Mouse (Mus musculus): ENCODE results near the gene Rnf214. TPM values are rescaled to one million over a fixed set of nuclear protein-coding genes. Genes with fewer than 3 reads are reported as not detected.

Rnf214 gene
- total RNA-seq, 1 experiment from 2014 or later = 40.1 TPM

DNA sequence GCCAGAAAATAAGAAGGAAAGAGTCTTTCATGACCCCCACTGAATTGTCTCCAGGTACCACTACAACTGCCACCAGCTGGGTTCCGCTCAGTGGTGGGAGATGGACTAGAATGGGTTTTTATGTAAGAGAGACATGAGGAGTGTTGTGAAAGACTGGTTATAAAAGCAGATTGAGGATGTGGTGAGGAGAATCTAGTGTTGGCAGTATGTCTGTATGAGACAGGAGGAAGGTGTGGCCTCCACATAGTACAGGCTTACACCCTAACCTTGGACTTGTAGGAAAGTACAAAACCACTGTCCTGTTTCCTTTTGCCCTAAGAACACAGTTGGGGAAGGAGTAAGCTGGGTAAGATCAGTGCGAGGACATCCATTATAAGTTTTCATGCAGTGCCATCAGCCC lies 53.0 kb downstream of the Rnf214 start:
- peak; percentile 86 for ATAC-seq (replicated peaks; ENCODE audit: low read depth, poor library complexity, severe bottlenecking)

DNA sequence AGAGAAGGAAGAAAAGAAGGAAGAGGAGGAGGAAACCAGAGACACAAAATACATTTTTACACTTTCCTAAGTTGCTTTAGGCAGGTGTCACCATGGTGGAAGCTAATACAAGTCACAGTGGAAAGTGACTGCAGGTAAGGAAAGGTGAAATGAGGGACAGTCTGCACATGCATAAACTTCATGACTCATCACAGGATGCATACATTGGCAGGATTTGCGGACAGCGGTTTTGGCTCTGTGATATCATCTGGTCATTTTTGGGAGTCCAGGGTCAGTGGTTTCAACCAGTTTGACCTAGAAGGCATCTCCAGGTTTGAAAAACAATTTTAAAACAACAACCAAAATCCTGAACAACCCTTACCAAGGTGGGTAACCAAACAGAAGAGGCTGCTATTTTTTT lies 54.9 kb downstream of the Rnf214 start:
- no peak for ATAC-seq (replicated peaks; ENCODE audit: low read depth, poor library complexity, severe bottlenecking)

DNA sequence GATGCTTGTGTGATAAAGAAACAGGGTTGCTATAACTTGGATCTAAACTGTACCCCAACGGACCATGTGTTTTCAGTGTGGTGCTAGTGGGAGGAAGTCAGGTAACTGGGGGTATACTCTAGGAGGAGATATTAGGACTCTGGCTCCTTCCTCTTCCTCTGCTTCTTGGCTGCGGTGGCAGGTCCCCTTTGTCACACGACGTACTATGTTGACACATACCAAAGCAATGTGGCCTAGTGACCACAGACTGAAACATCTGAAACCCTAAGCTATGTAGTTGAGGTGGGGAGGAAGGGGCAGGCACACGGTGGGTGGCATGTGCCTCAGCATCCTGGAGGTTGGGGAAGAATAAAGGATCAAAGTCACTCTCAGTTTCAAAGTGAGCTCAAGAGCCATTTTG lies 55.4 kb downstream of the Rnf214 start:
- ATAC-seq (replicated peaks; ENCODE audit: low read depth, poor library complexity, severe bottlenecking) = peak; percentile 45

DNA sequence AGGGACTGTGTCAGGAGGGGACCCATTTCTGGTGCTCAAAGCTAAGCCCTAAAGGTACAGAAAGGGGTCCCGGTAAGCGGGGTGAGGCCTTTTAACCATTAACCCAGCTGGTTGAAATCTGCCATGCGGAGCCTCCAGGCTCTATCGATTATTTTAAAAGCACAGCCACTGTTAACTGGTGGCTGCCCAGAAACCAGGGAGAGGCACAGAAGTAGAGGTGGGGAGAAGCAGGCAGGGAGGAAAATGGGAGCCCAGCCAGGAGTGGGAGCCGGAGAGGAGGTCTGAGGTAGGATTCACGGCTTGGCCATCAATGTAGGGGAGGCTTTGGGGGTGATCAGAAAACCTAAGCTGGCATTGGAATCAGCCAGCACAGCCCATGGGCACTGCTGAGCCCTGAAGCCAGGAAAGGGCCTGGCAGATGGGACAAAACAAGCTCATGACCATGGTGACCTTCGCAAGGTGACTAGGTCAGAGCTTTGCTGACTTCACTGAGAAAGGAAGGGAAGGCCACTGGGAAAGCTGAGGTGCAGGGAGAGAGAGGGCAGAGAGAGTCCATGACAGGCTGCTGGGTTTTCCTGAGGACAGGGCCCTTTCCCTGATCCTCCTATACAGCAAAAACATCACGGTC lies 56.1 kb downstream of the Rnf214 start:
- ATAC-seq (replicated peaks; ENCODE audit: low read depth, poor library complexity, severe bottlenecking) = no peak

DNA sequence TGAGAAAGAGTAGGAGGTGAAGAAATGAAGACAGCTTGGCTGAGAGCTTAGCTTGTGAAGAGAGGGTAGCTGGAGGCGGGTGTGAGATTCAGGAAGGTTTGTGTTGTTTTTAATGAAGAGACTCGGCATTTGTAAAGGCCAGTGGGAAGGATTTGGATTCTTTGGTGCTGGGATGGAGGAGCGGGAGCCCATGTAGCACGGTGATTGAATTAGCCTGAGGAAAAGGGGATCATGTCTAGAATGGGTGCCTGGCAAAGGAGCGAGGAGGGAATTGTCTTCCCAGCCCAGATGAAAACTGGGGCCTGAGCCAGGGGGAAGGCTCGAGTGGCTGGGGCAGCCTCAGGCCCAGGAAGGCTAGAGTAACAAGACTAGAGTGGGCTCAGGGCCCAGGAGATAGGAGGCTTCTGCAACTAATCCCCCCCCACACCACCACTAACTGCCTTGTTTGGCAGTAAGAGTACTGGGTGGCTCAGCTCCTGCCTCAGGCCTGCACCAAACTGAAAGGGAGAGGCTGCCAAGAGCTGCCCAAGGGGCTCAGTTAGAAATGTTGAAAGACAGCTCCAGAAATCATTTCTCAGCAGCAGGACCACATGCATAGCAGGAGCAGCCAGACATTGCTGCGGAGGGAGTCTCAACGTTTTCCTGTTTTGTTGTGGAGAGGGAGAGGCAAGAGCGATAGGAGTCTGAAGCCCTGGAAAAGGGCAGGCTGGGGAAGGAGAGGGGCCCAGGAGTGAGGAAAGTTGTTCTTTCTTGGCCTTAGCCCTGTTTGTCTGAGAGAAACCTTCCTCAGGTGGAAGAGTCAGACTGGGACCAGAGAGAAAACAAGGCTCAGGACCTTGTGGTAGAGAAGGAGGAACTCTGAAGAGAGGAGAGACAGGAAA lies 56.9 kb downstream of the Rnf214 start:
- ATAC-seq (replicated peaks; ENCODE audit: low read depth, poor library complexity, severe bottlenecking) = no peak

DNA sequence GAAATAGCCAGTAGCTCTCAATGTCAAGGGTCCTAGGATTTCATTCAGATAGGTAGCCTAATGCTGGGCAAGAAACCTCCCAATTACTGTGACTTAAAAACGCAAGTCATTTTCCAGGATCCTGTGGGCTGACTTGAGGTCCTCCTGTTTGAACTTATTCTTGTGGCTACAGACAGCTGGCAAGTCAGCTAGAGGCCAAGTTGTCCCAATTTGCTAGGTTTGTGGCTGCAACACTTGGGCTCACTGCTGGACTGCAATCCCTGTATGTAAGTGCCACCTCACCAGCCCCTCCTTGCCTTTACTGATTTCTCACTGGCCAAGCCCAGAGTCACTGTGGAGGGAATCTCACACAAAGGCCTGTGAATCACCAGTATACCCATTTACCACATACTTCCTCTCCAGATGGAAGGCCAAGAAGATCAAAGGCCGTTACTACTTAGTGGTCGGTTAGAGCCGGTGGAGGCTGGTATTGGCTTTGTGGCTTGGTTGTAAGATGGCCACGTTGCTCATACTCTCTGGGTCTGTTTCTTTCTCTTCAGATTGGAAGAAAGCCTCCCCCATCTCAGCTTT lies 59.7 kb downstream of the Rnf214 start:
- ATAC-seq (replicated peaks; ENCODE audit: low read depth, poor library complexity, severe bottlenecking) = peak; percentile 72

DNA sequence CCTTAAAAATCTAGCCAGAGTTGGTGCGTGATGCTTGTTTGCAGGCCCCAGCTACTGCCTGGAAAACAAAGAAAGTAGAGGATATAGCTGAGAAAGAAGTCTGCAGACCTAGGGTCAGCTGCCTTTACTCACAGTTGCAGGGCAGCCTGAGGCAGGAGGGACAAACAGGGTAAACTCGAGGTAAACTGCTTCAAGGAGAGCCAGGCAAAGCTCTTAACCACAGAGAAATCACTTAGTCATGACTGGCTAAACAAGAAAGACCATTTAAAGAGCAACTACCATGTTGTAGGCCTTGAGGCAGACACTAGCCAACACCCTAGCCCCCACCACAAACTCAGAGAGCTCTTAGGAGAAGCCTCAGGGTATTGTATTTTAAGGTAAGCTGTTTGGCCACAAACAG lies 60.5 kb downstream of the Rnf214 start:
- peak; percentile 30; the same call in 1 of the 2 replicates for ATAC-seq (replicated peaks; ENCODE audit: low read depth, poor library complexity, severe bottlenecking)

DNA sequence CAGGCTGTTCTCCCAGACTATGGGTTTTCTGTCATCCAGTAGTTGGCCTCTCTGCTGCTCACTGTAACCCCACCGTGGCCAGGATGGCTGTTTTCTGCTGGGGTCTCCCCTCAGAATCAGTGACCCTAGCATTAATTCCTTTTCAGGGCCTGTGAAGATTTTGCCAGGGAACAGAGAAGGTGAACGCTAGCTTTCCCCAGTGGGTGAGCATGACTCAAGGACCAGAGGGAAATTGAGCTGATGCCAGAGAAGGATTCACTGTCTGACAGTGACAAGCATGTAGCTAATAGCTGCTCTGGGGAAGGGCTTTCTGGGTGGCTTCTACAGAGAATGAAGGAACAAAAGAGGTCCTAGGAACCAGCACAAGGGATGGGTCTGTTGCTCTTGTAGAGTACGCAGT lies 61.2 kb downstream of the Rnf214 start:
- ATAC-seq (replicated peaks; ENCODE audit: low read depth, poor library complexity, severe bottlenecking) = no peak

DNA sequence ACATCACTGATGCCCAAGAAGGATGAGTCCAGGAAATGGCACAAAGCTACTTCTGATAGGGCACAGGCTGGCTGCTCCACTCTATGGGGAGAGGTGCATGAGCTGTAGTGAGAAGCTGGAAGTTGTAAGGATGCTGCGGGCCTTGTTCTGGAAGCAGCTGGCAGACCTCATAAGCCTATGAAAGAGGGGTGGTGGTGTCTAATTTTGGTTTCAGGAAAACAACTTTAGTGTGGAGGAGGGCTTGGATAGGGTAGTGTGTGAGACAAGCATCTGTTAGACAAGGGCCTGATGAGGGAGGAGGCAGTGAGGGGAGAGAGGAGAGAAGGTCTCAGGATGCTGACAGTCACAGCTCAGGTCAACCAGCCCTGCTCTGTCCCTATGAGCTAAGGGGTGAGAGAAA lies 62.9 kb downstream of the Rnf214 start:
- no peak for ATAC-seq (replicated peaks; ENCODE audit: low read depth, poor library complexity, severe bottlenecking)

DNA sequence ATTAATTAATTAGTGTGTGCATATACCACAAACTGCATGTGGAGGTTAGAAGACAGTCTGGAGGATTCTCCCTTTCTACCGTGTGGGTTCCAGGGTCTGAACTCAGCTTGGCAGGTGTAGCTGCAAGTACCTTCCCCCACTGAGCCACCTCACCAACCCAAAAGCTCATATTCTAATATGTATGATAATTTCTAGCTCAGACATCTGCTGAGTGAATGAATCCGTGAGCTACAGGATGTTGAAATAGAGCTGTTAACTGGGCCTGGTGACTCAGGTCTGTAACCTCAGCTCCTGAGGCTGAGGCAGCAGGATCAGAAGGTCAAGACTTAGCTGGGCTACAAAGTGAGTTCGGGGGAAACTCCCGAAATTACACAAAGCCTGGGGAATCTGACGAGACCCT lies 63.7 kb downstream of the Rnf214 start:
- no peak for ATAC-seq (replicated peaks; ENCODE audit: low read depth, poor library complexity, severe bottlenecking)

DNA sequence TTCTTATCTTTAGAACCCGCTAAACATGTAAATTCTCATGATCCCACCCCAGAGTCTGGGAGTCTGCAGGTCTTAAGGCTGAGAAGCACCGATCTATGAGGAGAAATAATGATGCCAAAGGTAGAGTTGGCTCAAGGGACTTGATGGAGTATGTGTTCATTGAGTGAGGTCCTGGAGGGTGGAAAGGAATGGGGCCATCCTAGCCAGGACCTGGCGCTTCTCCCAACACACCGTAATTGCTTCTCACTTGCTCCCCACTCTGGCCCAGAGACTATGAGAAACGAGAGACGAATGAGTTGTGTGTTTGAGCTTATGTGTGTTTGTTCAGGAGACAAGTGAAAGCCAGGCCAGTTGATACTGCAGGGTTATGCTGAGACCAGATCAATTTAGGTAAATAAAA lies 65.3 kb downstream of the Rnf214 start:
- ATAC-seq (replicated peaks; ENCODE audit: low read depth, poor library complexity, severe bottlenecking) = no peak

DNA sequence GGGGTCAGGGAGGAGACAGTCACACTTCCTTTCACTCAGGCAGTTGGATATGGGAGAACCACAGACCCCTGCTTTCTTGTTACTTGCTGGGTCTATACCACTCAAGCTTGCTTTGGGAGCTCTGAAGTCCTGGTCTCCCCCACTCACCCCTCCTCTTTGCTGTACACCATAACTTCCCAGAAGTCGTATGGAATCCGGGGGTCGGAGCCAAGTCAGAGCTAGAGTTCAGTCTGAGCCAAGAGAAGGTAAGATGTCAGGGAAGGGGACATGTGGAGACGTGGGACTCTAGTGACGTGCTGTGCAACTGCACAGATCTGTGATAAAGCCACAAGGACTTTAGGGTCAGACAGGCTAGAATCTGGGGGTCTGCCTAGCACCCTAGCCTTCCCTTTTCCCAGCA lies 66.4 kb downstream of the Rnf214 start:
- no peak for ATAC-seq (replicated peaks; ENCODE audit: low read depth, poor library complexity, severe bottlenecking)

DNA sequence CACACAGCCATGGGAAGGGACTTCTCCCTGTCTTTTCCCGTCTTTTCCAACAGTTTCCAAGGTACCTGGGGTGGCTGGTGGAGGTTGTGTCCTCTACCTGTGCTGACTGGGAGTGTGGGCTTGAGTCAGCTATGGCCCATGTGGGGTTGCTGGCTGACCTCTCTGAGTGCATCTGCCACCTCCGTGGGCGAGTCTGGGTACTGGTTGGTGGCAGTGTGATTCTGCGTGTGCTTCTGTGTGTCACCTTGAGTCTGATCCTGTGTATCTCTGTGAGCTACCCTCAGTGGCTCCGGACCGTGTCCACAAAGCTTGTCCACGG lies 66.8 kb downstream of the Rnf214 start:
- ATAC-seq (replicated peaks; ENCODE audit: low read depth, poor library complexity, severe bottlenecking) = no peak

DNA sequence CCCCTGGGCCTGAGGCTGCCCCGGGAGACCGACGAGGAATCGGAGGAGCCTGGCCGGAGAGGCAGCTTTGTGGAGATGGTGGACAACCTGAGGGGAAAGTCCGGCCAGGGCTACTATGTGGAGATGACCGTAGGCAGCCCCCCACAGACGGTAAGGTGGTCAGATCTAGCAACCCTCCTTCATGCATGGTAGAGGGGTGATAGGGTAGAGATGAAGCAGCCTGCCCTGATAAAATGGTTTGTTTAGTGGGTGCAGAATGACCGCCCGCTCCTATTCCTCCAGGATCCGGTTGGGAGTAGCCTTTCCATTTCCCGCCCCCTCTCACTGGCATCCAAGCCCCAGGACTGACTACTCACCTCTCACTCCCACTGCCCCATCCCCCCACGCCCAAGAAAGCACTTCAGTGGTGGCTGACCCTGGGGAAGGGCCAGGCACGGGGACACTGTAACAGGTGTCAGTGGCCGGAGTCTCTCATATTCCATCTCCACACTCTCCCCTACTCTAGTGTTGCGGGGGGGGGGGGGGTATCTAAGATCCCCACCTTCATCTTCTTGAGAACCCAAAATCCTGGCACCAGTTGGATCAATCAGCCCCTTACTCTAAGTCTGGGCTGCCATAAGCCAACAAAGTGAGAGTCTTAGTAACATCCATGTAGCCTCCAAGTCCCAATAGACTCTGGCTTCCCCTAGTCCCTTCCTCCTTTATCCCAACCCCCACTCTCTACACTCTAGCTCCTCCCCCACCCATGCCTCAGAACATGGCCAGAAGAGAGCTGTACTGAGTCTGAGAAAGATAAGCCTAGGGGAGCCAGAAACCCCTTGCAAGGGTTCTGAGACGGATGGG lies 67.4 kb downstream of the Rnf214 start:
- ATAC-seq (replicated peaks; ENCODE audit: low read depth, poor library complexity, severe bottlenecking) = peak; percentile 48; the same call in 1 of the 2 replicates

DNA sequence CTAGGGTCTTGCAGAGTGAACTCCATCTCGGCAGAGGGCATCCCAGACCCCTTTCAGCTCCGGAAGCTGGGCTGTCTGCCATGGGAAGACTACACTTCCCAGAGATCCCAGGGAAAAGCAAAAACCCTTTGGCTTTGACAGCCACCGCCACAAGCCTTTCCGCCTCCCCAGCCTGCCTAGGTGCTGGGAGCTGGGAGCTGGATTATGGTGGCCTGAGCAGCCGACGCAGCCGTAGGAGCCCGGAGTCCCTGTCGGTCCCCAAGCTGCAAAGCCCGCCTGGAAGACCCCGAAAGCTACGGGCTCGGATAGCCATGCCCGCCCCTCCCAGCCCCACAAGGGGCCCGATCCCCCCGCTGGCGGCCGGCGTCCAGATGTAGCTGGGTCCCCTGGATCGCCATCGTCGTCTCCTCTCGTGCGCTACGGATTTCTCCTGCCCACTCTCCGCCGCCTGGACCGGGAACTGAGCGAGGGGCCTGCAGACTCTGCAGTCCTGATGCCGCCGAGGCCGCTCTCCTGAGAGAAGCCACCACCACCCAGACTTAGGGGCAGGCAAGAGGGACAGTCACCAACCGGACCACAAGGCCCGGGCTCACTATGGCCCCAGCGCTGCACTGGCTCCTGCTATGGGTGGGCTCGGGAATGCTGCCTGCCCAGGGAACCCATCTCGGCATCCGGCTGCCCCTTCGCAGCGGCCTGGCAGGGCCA lies 68.1 kb downstream of the Rnf214 start, which contains the start of gene Bace1:
Gene Bace1 (plus strand): TSS at position 147 of the 705 bp plus-strand sequence.
- peak; percentile 43; the same call in 1 of the 2 replicates for ATAC-seq (replicated peaks; ENCODE audit: low read depth, poor library complexity, severe bottlenecking)

DNA sequence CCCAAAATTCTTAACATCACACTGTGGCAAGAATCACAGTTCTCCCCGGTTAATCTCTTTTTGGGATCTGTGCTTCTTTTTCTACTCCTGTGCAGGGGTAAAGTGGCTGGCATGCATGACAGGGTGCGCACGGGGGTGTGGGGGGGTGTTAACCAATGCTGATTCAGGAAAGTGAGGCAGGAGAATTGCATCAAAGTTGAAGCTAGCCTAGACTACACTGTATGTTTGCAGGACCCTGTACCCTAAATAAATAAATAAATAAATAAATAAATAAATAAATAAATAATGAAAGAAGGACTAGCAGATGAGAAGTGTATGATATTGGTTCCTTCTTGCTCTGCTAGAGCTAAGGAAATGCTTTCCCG lies 68.7 kb downstream of the Rnf214 start:
- ATAC-seq (replicated peaks; ENCODE audit: low read depth, poor library complexity, severe bottlenecking) = no peak

DNA sequence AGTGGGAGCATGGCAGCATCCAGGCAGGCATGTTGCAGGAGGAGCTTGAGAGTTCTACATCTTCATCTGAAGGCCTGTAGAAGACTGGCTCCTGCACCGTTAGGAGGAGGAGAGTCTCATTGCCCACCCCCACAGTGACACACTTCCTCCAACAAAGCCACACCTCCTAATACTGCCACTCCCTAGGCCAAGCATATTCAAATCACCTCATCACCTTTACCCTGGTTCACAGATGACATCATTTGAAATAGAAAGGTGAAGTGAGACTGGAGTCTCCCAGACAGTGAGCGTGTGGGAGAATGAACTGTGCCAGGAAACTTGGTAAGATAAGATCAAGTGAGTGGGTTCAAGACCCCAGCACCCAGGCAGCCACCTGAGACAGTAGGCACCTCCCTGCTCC lies 73.2 kb downstream of the Rnf214 start:
- no peak for ATAC-seq (replicated peaks; ENCODE audit: low read depth, poor library complexity, severe bottlenecking)

DNA sequence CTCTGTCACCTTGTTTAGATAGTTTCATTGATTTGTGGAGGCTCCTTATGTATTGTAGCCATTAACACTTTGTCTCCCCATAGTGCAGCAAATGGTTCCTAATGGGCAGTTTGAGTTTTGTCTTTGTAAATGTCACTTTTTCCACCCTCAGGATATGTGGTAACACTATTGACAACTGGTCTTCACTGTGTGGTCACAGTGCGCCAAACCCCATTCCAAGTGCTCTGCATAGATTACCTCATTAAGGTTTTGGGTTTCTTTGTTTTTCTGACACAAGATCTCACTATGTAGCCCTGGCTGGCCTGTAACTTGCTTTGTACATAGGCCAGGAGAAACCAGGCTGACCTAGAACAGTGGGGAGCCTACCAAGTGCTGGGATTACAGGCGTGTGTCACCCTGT lies 73.8 kb downstream of the Rnf214 start:
- ATAC-seq (replicated peaks; ENCODE audit: low read depth, poor library complexity, severe bottlenecking) = no peak

DNA sequence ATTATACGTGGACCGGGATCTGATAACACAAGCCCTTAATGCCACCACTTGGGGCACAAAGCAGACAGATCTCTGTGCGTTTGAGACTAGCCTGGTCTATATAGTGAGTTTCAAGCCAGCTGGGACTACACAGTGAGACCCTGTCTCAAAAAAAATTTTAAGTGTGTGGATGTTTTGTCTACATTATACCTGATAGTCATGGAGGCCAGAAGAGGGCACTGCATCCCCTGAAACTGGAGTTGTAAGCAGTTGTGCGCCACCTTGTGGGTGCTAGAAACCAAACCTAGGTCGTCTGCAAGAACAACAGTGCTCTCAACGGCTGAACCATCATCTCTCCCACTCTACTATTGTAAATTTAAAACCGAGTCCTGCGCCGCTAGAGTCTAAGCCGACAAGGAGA lies 77.6 kb downstream of the Rnf214 start:
- peak; percentile 33; the same call in 1 of the 2 replicates for ATAC-seq (replicated peaks; ENCODE audit: low read depth, poor library complexity, severe bottlenecking)
